Mouse (Mus musculus): Measurements from ENCODE around the gene Uqcrh.

Uqcrh gene

GRCm38 (mm10) chr4:116057559-116057958 lies 17.3 kb downstream of the Uqcrh start:
- in situ Hi-C loops (cut with MseI, MboI), result no loop called here

GRCm38 (mm10) chr4:116053399-116053961 lies 21.4 kb downstream of the Uqcrh start, which contains the start of gene Nsun4:
Gene Nsun4 (minus strand): TSS chr4:116053876.
- in situ Hi-C loops (cut with MseI, MboI), result no loop called here

GRCm38 (mm10) chr4:116052526-116053293 lies 22.2 kb downstream of the Uqcrh start:
- in situ Hi-C loops (cut with MseI, MboI), result no loop called here

- in situ Hi-C loops (cut with MseI, MboI), result no loop called here
These were observed 25.7 kb downstream of the Uqcrh start for GRCm38 (mm10) chr4:116049211-116049610.

- in situ Hi-C loops (cut with MseI, MboI), result no loop called here
These were observed 26.5 kb downstream of the Uqcrh start for GRCm38 (mm10) chr4:116048130-116048920.

- in situ Hi-C loops (cut with MseI, MboI), result no loop called here
These were observed 27.2 kb downstream of the Uqcrh start for GRCm38 (mm10) chr4:116047681-116048080.

- in situ Hi-C loops (cut with MseI, MboI), result no loop called here
These were observed 28.3 kb downstream of the Uqcrh start for GRCm38 (mm10) chr4:116046604-116047003.

GRCm38 (mm10) chr4:116042186-116042585 lies 32.7 kb downstream of the Uqcrh start:
- in situ Hi-C loops (cut with MseI, MboI), result no loop called here

- in situ Hi-C loops (cut with MseI, MboI), result no loop called here
These were observed 34.4 kb downstream of the Uqcrh start for GRCm38 (mm10) chr4:116040466-116040865.

- in situ Hi-C loops (cut with MseI, MboI), result no loop called here
These were observed 41.5 kb downstream of the Uqcrh start for GRCm38 (mm10) chr4:116033374-116033773.

GRCm38 (mm10) chr4:116032906-116033305 lies 42.0 kb downstream of the Uqcrh start:
- in situ Hi-C loops (cut with MseI, MboI), result no loop called here

GRCm38 (mm10) chr4:116017902-116018746 lies 56.7 kb downstream of the Uqcrh start, which contains the start of gene Faah:
Gene Faah (minus strand): TSS chr4:116017926.
- in situ Hi-C loops (cut with MseI, MboI), result no loop called here

GRCm38 (mm10) chr4:116017300-116017901 lies 57.5 kb downstream of the Uqcrh start:
- in situ Hi-C loops (cut with MseI, MboI), result no loop called here

Data from mouse trophoblast stem cell (cell line).